Mouse (Mus musculus): ENCODE measurements around the gene Zdhhc5. TPM values are rescaled to one million over a fixed set of nuclear protein-coding genes. Genes with fewer than 3 reads are reported as not detected.
A peak's percentile ranks its signal among the peaks of the same experiment; 100 is the strongest.
"Not testable (repeated sequence)": the region's sequence is repeated elsewhere in the genome, so short reads cannot be mapped to it uniquely, and the experiment has no call there.

The Zdhhc5 gene
- total RNA-seq, 2 experiments from 2014 or later: 77.5 to 85.0 TPM

- peak; percentile 76 for ATAC-seq (replicated peaks; ENCODE audit: low FRiP score, poor library complexity, severe bottlenecking)
These were observed 20.5 kb upstream of the Zdhhc5 start for GRCm38 (mm10) chr2:84735346-84735920.

DNA sequence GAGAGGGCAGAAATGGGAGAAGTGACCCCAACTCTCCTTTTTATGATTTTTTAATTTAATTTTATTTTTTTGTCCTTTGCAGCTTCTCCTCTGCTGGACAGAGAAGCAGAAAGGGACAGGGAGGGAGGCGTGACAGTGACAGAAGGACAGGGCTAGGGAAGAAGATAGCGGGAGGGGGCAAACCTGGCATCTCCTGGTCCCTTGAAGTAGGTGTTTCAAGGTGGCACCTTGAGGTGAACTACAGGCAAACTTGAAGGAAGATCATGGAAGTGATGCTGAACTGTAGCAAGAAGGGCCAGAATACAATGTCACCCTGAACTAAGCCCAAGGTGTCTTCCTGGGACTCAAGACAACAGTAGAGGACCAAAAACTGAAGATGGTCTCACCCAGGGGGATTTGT is 19.9 kb upstream of the Zdhhc5 start:
- peak; percentile 26 for ATAC-seq (replicated peaks; ENCODE audit: low FRiP score, poor library complexity, severe bottlenecking)

- ATAC-seq (replicated peaks; ENCODE audit: low FRiP score, poor library complexity, severe bottlenecking): no peak
These were observed 19.4 kb upstream of the Zdhhc5 start for GRCm38 (mm10) chr2:84734351-84734864.

- ATAC-seq (replicated peaks; ENCODE audit: low FRiP score, poor library complexity, severe bottlenecking): peak; percentile 45
These were observed 18.8 kb upstream of the Zdhhc5 start, which contains the start of gene Ypel4 for GRCm38 (mm10) chr2:84733579-84734300. TSS of gene Ypel4 (plus strand) at chr2:84734058.

GRCm38 (mm10) chr2:84732394-84732793 is 17.4 kb upstream of the Zdhhc5 start:
- ATAC-seq (replicated peaks; ENCODE audit: low FRiP score, poor library complexity, severe bottlenecking): no peak

GRCm38 (mm10) chr2:84731206-84731605 is 16.2 kb upstream of the Zdhhc5 start:
- no peak for ATAC-seq (replicated peaks; ENCODE audit: low FRiP score, poor library complexity, severe bottlenecking)

DNA sequence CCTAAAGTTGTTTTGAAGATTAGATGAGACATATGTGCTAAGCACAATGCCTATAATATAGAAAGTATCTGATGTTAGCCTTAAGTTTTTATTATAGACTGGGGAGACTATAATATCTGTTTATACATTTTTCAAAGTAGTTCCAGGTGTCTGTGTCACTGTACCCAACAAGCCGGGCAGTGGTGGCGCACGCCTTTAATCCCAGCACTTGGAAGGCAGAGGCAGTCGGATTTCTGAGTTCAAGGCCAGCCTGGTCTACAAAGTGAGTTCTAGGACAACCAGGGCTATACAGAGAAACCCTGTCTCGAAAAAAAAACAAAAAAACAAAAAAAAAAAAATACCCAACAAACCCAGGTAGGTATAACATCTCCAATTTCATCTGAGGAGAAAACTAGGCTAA is 13.2 kb upstream of the Zdhhc5 start:
- ATAC-seq (replicated peaks; ENCODE audit: low FRiP score, poor library complexity, severe bottlenecking): not testable (repeated sequence)

- ATAC-seq (replicated peaks; ENCODE audit: low FRiP score, poor library complexity, severe bottlenecking): peak; percentile 97
These were observed 12.3 kb upstream of the Zdhhc5 start, which contains the start of gene Clp1 for GRCm38 (mm10) chr2:84727172-84727858. TSS of gene Clp1 (minus strand) at chr2:84727350.

- ATAC-seq (replicated peaks; ENCODE audit: low FRiP score, poor library complexity, severe bottlenecking): no peak
These were observed 11.7 kb upstream of the Zdhhc5 start for GRCm38 (mm10) chr2:84726716-84727115.

GRCm38 (mm10) chr2:84725770-84726169 is 10.8 kb upstream of the Zdhhc5 start:
- ATAC-seq (replicated peaks; ENCODE audit: low FRiP score, poor library complexity, severe bottlenecking): no peak

DNA sequence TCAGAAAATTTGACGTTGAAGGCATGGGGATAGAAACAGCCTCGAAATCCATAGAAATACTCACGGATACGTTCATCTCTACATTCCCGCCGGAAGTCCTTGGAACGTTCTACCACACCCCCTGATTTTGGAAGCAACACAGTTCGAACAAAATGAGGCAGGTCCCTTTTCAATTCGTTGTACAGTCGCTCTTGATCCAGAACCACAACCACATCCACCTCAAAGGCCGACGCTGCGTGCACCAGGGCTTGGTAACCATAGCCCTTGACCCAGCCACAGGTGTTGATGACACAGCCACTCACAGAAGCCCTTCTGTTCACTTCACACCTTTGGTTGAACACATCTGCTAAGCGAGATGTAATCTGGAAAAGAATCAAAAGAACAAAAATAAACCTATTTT is 8.9 kb upstream of the Zdhhc5 start:
- ATAC-seq (replicated peaks; ENCODE audit: low FRiP score, poor library complexity, severe bottlenecking): no peak

DNA sequence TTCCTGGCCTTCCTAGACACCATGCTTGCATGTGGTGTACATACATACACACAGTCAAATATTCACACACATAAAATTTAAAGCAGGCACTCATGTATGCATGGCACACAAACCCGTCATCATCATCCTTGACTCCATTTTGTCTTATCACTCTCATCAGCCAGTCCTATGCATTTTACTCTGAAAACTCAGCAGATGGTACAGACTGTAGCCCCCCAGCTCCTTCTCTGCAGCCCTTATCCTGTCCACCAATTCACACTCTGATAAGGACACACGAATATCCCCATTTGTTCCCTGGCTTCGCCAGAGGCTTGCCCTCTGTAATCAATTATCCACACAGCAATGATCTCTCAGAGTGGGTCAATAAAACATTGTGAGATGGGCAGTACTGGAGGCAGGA is 6.2 kb upstream of the Zdhhc5 start:
- no peak for ATAC-seq (replicated peaks; ENCODE audit: low FRiP score, poor library complexity, severe bottlenecking)

DNA sequence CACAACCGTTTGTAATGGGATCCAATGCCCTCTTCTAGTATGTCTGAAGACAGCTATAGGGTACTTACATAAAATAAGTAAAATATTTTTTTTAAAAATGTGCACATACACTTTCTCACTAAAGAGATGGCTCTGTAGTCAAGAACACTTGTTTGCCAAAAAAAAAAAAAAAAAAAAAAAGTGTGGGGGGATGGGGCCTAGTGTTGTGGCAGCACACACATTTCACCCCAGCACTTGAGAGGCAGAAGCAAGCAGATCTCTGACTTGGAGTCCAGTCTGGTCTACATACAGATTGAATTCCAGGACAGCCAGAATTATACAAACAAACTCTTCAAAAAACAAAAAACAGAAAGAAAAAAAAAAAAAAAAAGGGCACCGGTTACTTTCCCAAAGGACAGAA is 5.7 kb upstream of the Zdhhc5 start:
- no peak for ATAC-seq (replicated peaks; ENCODE audit: low FRiP score, poor library complexity, severe bottlenecking)

GRCm38 (mm10) chr2:84717357-84717756 is 2.4 kb upstream of the Zdhhc5 start:
- no peak for ATAC-seq (replicated peaks; ENCODE audit: low FRiP score, poor library complexity, severe bottlenecking)

DNA sequence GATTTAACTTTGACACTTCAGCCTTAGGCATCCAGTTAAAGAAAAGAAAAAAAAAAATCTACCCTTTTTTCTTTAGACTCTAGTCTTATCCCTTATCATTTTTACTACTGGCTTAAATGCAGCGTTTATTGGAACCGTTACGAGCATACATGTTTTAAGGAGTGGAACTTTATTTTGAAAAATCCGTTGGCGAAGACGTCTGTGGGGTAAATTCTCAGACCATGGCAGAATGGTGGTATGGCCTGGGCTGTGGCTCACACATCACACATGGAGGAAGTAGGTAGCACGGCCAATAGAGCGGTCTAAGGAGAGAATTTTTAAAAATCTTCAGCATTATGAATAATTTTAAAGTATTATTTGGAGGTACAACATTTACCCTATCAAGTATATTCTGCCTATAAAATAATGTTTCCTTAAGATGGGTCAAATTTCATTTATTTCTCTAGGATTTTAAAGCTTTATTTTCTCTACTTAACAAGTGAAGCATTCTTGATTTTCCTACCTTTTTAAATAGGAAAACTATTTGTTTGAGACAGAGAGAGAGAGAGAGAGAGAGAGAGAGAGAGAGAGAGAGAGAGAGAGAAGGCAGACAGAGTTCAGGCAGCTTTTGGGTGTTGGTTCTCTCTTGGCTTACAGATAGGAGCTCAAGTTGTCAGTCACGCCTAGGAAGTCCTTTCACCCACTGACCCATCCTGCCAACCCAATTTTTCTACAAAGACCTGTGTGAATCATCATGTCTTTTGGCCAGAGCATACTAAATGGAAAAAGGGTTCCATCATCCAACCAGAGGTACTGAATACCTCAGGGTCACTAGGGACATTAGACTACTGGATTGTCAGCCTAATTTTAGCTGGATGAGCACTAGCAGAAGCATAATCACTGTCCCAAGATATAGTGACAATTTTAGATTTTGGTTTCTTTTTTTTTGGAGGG is 1.7 kb upstream of the Zdhhc5 start:
- ATAC-seq (replicated peaks; ENCODE audit: low FRiP score, poor library complexity, severe bottlenecking): peak; percentile 48

GRCm38 (mm10) chr2:84715562-84716361 is 782 bp upstream of the Zdhhc5 start:
- peak; percentile 88 for ATAC-seq (replicated peaks; ENCODE audit: low FRiP score, poor library complexity, severe bottlenecking)

GRCm38 (mm10) chr2:84714422-84714810 is 564 bp downstream of the Zdhhc5 start:
- 0 out of 2 replicates have a peak, but pooled peaks have one; percentile 8 for ATAC-seq (replicated peaks; ENCODE audit: low FRiP score, poor library complexity, severe bottlenecking)

DNA sequence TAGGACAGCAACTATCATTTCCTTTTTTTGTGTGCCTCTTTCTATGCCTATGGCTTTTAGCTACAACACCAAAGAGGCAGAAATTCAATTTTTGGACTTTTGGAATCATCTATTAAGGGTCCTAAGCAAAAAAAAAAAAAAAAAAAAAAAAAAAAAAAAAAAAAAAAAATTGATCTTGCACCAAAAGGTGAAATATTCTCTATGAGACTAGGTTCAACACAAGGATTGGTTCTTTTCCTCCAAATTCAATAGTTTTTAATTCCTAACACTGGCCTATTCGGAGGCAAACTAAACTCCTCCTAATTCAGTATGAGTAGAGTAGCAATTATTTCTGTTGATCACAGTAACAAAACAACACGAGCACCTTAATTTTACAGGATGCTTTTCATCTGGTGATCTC is 3.1 kb downstream of the Zdhhc5 start:
- no peak for ATAC-seq (replicated peaks; ENCODE audit: low FRiP score, poor library complexity, severe bottlenecking)

- ATAC-seq (replicated peaks; ENCODE audit: low FRiP score, poor library complexity, severe bottlenecking): no peak
These were observed 7.5 kb downstream of the Zdhhc5 start for GRCm38 (mm10) chr2:84707523-84707922.

Data from erythroid progenitor cell, adult 5-6 weeks (primary cell).